Mouse (Mus musculus) liver (tissue): ENCODE data around the gene Cep83.

Experiments used
- DNase-seq: peaks from one replicate; pipeline ENCODE4 v3.0.0-alpha.2; 2020; ENCODE audit warnings: mixed read lengths

Cep83 gene

DNA sequence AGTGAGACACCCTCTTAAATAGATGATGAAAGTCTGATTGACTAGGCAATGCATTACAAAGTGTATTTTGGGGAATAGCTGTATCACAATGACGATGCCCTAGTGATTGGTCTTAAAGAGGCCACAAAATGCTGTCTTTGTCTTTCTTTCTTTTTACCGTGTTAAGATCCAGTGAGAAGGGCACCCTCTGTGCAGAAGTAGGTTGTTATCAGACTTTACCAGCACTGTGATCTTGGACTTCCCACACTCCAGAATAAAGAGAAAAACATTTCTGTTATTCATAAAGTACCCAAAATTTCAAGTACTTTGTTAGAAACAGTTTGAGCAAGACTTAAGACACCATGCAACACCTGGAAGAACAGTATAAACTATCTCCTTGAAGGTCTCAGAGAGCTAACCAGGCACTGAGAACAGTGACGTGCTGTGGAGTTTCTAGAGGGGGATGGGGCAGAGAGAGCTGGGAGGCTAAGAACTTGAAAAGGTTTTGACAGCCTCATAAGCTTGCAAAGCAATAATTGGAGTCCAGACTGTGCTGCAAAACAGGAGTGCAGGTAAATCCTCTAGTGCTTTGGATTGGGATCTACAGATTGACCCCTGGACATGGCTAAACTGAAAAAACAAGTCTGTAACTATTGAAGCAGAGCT, 92.3 kb downstream of the Cep83 start:
- no peak for DNase-seq

DNA sequence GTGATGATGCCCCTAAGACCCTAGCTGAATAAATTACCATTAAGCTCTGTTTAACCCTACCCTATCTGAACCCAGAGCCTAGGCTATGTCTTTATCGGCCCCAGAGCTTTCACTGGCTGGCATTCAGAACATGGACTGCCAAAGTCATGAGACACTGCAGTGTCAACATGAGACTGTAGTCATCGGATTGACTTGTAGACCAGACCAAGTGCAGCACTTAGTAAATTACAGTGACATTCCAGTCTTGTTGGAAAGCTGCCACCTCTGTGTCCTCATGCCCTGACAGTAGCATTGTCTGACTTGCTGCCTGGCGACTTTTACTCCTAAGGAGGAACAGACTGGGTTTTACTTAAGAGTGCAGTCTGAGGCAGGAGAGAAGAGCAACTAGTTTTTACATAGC, 100.8 kb downstream of the Cep83 start:
- DNase-seq, result no peak

DNA sequence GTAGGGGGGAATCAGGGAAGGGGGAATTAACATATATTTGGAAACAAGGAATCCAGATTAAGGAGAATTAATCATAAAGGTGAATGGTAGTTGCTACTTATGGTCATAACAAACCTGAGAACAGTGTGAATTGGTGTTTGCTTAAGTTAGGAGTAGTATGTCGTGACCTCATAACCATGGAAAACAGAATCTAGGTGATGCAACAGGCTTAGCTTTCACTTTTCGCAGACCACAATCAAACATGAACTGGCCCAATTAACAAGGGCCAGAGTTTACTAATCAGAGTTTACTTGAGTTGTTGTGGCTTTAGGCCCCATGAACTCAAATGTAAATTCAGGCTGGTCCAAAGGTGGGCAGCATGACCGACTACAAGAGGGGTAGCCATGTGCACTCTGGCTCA, 105.5 kb downstream of the Cep83 start:
- no peak for DNase-seq

DNA sequence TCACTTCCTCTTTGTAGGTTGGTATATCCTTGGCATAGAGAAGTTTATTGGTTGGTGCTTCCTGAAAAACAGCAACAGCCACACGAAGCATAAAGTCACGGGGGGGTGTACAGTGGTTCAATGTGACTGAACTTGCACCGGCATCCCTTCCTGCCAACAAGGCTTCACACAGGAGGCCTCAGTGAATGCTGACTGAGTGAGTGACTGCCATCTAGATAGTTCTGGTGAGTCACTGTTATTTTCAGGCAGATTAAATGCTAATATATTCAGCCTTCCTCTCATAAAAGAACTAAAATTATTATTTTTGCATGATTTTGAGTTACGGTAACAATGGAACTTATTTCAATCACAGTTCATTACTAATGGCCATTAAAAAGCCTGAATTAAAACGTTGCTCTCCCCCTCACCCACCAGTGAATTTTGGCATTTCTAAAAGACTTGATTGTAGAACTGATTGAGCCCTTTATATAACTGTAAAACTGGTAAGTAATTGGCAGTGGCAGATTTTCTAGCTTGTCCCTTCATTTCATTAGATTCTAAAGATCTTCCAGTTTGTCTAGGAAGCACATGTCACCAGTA, 106.3 kb downstream of the Cep83 start:
- DNase-seq, result no peak

DNA sequence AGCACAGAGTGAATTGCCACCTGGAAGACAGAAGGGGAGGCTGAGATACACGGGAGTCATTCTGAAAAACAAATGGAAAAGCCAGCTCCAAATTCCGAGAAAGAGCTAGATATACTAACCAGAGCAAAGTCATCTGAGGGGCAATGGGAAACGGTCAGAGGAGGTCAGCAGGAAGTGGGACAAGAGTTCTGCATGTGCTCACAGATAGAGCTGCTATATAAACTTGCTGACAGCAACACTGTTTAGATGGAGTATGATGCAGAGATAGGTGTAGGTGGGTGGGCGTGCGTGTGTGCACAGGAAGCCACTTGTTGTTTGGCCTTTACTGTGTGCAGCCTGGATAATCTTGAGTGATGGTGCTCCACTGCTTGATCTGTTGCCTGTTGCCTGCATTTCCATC, 109.7 kb downstream of the Cep83 start:
- DNase-seq, result no peak

DNA sequence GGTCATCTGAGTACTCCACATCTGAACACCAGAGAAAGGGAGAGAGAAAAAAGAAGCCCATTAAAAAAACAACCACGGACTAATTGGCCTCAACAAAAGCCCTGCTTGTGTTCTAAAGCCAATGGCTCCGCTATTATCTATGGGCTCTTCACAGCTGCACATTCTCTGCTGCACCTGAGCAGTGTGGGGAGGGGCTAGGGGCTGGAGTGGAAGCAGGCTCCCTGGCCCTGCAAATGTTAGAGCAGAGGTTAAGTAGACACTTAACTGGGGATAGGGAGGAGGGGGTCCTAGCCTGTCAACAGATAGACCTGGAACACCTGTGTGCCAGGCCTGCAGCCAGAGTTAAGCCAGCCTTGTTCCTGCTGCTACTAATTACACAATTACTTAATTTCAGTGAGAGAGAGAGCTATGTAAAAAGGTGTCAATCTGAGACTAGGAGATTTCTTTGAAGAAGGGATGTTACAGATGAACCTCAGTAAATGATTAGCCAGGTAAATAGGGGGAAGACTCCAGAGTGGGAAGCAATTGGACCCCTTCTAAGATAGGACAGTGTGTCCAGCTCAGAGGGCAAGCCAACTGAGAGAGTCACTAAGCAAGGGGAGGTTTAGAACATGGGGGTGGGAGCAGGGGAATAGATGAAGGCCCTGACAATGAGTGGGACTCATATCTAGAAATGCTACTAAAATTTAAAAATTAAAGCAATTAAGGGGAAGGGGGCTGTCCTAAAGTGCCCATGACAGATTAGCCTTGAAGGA, 111.2 kb downstream of the Cep83 start:
- DNase-seq, result no peak

DNA sequence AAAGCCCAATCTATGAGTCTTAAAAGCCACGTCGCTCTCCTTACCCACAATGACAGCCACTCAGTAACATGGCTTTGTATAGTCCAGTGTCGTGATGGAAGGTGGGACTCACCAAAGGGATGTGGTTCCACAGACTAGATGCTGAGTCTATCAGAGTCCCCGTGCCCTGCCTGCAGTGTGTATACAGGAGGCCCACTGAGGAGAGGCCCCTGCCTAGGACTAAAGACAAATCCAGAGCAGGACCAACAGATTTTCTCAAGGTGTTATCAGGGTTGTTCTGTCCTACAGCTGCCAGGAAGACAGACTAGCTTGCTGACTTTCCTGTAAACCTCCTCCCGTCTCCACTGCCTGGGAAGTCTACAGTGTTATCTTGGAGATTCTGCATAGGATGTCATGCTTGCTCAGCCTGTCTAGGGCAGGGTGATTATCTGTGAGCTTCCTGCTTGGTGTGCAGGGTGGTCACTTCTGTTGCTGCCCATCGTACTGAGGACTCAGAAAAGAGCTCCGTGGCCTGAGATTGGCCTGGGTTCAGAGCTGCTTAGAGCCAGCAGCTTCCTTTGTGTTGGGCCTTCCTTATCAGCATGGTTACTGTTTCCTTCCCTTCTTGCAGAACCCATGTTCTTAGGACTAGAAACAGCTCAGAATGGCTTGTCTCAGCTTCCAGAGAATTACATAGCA, 112.4 kb downstream of the Cep83 start:
- no peak for DNase-seq

DNA sequence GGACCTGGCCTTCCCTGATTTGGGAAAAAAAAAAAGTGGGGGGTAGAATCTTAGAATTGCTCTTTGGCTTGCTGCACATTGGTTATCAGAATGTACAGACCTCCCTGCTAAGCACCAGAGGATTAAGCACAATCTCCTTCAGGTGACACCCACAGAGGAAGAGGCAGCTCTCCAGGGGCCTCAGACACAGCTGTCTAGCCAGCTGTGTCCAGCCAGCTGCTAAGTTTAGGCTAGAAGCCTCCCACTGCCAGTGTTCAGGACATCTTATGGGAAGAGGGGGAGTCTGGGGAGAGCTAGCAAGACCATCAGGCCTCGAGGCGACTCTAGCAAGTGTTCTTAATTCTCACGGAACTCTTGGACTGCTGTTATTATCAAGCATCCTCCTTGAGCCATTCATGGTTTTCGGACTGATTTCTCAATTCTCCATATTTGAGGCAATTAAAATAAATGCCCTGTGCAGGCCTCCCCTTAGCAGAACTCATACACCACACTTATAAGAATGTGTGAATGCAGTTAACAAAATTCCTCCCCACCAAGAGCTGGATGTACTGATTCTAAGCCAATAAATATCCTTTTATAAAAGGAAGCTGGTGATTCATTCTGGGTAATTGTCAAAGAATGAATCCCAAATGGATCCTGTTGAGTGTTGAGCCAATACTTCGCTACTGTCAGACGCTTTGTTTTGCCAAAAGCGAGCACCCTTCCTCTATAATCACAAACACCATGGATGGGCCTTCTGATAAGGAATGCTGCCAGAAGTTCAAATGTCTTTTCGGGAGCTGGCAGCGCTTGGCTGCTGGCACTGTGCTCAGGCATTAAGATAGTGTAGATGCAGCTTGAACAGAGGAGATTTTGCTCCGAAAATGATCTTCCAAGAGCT, 115.8 kb downstream of the Cep83 start:
- no peak for DNase-seq

DNA sequence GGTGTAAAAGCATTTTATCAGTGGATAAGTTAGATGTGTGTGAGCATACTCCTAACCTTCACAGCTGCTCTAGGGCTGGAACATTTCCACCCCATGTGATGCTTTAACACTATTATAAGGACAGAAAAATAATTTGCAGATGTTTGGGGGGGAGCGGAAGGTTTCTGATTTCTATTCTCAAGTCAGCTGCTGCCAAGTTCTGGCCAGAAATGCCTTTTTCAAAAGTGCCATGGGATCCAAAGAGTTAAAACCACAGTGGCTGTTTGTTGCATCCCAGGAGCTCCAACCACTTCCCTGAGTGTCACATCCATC, 116.4 kb downstream of the Cep83 start:
- DNase-seq, result no peak

DNA sequence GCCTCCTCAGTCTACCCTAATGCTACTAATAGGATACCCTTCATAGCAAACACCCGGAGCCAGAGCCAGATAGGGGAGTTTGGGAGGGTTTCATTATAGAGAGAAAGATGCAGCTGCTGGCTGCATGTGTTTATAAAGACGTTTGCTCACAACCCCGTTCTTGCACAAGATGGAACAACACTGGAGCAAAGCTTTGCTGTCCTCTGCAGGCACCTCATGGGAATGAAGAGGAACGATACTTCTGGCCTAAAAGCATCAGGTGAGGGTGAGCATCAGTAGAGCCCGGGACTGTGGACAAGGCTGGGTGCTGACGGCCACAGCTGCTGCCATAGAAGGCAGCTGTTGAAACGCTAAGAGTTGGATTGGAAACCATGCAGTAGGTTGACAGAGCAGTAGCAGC, 118.9 kb downstream of the Cep83 start:
- DNase-seq, result no peak

DNA sequence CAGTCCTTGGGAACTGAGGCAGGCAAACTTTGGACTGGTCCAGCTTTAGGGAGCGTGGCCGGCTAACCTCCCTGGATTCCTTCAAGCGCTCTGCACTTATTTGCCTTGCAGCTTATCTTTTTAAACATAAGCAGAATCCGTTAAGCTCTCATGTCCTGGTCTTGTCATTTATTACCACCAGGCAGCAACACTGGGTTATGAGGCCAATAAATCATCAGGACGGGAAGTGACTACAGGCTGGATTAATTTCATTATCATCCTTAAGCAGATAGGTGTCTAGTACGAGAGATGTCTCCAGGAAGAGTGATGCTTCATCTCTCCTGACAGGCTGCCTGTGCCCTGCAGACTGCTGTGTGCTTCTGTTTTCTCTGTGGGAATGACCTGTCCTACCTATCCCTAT, 119.8 kb downstream of the Cep83 start:
- DNase-seq, result no peak

DNA sequence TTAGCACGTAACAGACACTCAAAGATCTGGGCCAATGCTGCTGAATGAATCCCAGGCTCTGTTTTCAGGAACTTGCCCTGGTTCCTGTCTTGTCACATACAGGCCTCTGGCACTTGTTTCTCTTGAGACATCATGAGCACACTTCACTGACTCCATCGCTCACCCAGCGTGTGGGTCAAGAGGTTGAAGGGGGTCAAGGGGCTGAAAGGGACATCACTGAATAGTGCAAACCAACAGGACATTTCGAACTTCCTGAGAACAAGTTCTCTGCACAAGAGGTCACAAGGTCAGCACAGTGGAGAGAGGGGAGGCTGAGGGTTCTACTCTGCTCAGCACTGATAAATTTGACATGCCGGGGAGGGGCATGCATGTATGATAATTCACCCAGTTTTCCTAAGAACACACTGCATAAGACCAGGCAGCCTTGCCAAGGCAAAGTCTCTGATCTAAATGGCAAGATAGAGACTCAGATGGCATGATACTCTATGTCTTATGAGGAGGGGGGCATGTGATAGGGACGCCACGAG, 121.6 kb downstream of the Cep83 start:
- no peak for DNase-seq

DNA sequence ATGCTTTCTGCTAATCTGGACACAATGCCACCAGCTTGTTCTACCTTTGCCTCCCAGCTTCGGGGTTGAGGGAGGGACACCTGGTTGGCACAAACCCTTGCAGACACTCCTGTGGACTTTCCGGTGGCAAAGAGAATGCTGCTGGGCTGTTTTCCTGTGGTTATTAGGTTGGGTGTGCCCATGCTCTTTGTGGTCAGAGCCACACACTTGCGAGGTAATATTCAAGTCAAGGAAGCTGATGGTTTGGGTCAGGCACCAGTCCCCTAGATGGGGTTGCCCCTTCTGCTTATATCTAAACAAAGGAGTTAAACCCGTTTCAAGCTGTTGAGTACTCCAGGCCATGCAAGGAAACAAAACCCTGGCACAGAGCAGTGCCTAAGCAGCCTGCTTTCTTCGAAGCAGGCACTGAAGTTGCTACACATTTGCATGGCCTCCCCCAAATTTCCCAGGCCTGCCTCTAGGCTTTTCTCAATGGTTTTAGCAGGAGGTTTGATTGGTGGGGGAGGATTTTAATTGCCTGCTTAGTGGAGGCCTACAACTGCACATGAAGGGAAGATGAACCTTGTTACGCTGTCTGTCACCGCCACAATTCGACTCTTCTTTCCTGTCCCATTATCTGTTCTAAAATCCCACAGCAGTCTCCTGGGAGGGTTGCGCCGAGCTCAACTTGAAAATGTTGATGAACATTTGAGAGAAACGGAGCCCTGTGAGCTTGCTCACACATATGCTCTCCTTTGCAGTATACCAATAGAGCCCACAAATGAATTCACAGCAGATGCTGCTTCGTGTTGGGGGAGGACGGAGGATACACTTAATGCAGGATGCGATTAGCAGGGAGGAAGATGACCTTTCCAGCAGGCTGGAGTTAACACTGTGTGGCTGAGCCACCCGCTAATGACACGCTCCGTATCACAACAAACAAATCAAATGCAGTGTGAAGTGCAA, 123.7 kb downstream of the Cep83 start:
- no peak for DNase-seq

DNA sequence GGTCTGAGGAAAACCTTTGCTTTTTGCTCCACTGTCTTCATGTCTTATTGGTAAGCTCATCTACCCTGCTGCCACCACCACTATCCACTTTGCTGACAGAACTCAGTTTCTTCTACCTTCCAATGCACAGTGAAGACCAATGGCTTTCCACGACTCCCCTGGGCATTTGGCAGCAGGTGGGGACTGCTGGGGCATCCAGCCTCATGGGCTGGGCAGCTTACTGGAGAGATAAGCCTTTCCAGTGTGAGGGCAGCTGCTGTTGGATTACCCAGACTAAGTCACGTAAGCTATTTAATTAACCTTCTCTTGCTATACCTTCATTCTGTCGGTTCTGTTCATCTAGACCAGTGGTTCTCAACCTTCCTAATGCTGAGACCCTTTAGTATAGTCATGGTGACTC, 129.7 kb downstream of the Cep83 start:
- no peak for DNase-seq

DNA sequence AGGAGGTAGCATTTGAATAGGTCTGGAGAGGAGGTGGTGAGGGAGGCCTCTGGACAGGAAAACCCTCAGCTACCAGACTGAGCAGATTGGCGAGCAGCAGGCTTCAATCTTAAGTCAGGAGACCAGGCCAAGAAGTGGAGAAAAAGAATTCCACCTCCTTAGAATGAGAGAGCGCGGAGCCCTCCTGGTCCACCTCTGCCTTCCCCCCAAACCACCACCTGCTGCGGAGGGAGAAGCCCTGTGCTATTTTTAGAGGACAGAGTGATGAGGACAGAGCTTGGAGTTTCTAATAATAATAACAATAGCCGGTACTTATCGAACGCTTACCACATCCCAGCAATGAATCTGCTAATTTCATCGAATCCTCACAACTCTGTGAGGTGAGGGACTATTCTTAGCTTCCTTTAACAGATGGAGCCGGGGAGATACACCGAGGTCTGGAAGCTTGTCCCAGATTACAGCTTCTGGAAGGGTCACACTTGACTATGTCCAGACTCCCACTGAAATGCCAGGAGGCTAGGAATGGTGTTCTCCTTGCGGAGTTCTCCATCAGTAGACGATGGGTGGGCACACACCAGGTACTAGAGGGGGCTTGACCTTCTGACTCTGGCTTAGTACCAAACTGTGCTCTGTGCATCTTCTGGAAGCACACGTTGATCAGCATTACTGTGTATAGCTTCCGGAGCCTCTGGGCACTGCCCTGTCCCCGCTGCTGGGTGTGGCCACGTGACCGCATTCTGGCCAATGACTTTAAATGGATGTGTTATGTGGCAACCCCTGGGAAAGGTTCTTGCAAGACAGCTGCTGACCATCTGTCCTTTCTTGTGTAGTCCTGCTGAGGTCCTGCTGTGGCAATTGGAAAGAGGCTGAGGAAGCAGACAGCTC, 130.6 kb downstream of the Cep83 start:
- no peak for DNase-seq

DNA sequence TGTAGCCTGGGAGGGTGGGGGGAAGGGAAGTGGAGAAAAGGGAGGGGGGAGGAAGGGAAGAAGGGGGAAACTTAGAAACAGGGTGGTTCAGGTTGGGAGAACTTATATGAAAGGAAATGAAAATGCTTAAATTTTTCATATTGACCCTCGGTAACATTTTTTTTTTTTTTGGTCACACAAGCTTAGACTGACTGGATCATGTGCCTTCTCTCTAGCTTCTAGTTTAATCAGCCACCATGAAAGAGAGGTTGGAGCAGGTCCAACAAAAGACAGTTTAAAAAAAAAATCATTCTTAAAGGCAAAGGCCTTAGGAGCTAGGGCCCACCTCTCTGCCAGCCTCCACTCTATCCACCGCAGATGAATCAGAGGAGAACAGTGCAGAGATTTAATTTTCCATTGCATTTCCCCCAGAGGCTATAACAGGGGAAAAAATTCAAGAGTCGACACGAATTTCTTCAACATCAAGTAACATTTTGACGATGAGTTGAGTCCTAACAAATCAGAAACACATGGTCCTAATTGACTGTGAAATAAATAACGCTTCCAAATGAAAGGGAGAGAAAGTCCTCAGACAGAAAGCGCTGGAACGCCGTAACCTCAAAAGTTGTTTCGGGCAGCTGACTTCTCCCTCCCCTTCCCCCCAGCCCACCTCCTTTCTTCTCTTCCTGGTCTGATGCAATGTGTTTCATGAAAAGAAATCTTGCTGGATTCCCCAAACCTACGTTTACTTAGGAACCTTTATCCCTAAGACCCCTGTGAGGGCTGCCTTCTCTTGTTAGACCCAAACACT, 135.7 kb downstream of the Cep83 start:
- no peak for DNase-seq

DNA sequence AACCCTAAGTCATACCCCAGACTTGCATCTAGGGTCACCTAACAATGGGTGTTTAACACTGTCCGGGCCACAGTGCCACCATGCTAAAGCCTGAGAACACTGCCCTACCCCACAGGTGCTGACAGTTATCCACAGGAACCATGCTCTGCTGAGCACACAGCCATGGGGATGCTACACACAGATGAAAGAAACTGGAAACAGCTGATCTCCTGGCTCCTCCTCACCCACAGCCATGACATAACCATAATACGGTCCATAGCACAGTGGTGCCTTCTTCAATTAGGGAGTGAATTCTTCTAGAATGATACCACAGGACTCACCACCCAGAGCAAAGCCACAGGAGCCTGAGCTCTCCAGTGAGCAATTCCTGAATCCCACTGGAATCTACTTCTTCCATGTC, 137.5 kb downstream of the Cep83 start:
- DNase-seq, result no peak

DNA sequence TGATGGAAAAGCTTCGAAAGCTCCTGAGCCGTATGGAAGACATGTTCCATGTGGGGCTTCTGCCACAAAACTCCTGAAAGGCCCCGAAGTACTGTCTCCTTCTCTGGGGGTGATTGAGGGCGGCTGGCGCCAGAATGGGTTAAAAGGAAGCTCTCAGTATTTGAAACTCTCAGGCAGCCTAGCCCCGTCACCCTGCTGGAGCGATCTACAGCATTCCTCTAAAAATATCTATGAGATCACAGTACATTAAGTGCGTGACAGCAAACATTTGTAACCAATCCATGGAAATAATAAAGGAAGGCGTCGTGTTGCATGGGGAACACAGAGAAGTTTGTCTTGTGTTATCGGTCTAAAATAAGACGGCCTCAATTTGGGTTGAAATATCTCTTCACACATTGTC, 138.0 kb downstream of the Cep83 start:
- no peak for DNase-seq

DNA sequence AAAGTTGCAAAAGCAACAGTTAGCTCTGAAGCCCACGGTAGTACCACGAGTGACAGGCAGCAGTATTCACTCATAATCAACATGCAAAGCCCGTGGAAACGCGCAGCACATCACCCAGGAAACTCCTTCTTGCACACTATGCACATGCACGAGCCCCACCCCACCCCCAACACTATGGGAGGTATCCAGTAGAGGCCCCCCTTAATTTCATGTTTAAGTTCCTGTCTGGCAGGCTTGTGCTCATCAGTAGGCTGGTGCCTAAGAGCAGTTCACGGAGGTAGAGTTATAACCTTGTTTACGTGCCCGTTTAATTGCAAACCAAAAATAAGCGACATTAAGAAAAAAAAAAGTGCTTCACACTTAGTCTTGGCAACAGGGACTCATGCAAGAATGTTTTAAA, 138.9 kb downstream of the Cep83 start:
- no peak for DNase-seq
